Mouse (Mus musculus) c-Kit-positive CD71-negative TER-119-negative erythroid progenitor cells, embryonic 14.5 days (primary cell): Measurements from ENCODE around the gene Etnppl.

Experiments
- DNase-seq: peaks from one replicate; pipeline ENCODE4 v3.0.0-alpha.2; 2013; ENCODE audit warnings: low read depth

Gene Etnppl

DNA sequence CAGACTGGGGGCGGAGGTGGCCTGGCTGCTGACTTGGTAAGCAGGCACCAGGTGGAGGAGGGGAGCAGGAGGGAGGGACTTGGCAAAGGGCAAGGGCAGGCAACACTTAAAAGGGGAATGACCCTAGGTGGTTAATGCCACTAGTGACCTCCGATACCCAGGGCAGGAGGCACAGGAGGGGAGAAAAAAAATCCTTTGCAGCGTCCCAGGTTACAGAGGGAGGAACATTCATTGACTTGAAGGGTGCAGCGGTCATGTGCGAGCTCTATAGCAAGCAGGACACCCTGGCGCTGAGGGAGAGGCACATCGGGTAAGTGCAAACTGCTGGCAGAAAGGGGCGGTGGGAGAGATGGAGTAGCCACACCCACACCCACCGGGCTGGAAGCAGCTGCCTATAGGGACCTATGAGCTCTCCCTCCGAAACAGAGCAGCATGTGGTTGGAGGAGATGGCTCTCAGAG lies at the start of gene Etnppl:
TSS of gene Etnppl (plus strand) at position 10 of the 460 bp plus-strand sequence.
- DNase-seq: no peak

DNA sequence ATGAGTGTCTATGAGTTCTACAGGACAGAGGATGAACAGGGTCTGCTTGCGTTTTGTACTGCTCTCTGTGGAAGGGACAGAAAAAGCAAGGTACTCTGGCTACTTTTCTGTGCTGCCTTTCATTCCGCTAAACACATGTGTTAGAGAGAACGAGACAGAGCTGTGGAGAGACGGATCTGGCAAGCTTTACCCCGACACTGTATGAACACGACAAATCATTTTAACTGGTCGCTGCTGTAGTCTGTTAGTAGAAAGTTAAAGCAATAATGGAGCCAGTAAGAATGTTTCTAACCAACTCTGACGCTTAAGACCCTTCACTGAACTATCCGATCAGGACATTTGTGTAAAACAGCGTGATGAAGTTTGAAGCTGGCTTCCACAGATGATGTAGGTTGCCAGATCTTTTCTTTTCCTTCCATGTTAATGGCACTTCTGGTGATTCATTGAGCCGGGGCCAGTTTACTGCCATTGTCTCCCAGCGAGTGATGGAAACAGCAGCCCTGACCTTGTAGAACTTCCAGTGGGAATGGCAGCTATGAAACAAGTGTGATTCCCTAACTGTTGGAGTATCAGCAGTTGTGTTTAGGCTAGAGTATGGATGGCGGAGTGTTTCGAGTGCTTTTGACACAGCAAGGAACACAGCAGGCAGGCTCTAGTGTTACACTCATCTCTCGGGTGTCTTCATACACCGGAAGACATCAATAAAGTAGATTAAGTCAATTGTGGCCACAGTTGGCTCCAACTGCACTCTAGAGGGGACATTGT lies 48.7 kb upstream of the Etnppl start:
- no peak for DNase-seq

DNA sequence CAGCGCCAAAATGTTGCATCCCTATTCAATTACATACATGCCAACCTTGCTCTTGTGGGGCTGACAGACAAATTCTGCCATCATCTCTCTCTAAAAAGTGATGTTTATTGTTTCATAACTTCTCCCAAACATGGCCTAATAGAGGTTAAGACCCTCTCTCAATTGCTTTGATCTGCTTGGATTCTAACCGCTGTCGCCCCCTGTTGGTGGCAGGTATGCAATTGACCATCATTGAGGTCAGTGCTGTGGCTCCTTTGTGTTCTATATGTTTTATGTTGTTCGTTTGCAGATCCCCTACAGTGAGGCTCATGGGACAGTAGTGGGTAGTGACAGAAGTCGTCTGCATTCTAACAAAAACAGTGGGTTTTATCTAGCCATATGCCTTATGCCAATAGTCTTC lies 44.0 kb upstream of the Etnppl start:
- DNase-seq: no peak

DNA sequence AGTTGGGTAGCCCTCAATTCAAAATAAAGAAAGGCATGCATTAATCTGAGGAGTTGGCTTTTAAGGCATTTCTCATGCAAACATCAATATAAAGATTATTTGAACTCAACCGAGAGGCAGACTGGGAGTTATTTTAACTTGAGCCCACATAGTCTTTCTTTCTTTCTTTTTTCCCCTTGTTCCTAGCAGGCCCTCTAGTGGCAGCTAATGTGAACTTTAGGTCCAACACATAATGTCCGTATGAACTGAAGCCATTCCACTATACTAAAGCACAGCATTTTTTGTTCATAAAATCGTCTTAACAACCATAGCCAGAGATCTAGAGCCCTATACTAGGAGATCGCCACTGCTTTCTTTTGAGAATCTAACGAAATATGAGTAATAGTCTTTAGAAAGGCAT lies 42.6 kb upstream of the Etnppl start:
- DNase-seq: peak; percentile 22

GRCm38 (mm10) chr3:130576683-130577082 lies 40.6 kb upstream of the Etnppl start:
- DNase-seq: peak; percentile 38

- no peak for DNase-seq
Observed at GRCm38 (mm10) chr3:130579501-130579900, 37.7 kb upstream of the Etnppl start.

GRCm38 (mm10) chr3:130581577-130581976 lies 35.7 kb upstream of the Etnppl start:
- DNase-seq: no peak

DNA sequence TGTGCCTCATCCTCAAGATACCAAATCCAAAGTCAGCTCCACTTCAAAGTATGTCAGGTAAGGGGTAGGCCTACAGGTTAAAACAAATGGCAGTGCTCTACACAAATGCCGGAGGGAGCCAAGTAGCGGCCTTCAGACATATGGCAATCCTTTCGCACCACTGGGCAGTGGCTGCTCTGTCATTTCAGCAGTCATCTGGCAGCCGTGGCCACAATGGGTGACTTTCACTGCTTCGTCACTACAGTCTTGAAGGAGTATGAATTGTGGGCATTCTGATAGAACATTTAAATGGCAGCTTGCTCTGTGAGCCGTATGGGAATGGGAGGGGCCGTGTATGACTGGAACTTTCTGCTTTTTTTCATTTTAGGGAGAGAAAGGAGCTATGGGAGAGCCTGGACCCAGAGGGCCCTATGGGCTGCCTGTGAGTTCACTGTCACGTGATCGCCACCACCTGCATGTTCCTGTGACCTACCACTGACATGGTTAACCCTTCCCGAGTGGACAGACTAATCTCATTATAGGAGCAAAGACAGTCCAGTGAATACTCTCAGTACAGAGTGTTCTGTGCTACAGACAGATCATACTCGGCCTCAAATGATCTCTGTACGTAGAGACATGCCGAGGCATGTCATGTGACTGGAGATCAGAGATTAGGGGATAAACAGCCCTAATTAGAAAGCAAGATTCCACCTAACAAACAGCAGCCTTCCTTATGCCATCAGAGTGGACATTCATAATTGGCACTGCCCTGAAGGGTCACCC lies 34.2 kb upstream of the Etnppl start:
- no peak for DNase-seq

DNA sequence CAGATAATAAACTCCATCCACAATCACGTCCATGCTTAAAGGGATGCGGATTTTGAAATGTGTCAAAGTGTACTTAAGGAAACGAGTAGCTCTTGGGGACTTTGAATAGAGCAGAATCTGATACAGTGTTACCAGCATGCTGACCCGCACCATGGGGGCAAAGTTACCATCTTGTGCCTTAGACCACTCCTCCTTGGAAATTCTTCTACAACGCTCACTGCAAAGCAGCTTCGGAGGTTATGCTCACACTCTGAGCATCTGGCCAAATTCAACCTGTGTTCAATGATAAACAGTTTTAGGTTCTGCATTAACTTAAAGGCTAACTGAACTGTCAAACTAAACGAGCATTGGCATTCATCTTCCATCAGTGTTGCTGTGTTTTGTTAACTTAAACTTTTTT lies 33.2 kb upstream of the Etnppl start:
- no peak for DNase-seq

DNA sequence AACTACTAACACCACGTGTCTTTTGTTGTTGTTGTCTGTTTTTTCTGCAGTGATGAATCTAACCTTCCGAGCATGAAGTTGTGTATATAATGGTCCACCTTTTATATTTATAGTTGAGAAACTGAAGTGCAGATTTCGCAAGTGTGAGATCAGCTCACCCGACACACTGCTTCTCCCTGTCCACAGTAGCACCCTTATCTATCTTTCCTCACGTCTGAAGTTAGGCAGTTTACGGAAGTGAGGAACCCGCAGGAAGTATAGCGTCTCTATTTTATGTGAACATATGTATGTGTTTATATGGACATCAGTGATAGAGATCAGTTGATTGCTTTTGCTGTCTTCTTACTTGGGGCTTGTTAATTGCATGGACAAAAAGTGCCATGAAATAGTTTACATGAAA lies 22.2 kb upstream of the Etnppl start:
- no peak for DNase-seq

GRCm38 (mm10) chr3:130601491-130601890 lies 15.8 kb upstream of the Etnppl start:
- no peak for DNase-seq

GRCm38 (mm10) chr3:130607924-130608323 lies 9.3 kb upstream of the Etnppl start:
- DNase-seq: no peak

DNA sequence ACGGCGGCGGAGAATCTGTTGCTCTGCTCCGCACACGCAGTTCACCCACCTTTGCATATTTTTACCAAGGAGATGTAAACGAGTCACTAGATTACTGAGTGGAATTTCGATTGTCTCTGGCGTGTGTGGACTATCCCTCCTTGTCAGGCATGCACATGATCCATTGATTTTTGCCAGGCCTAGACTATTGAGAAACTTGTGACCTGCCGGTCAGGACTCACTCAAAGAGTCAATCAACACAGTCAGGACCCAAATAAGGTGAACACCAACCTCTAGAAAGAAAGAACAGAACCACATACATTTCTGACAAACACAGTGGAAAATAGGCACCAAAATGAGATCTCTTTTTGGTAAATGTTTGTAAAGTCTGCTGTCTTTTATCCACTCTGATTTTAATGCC lies 2.8 kb upstream of the Etnppl start:
- no peak for DNase-seq

GRCm38 (mm10) chr3:130615625-130616024 lies 1.6 kb upstream of the Etnppl start:
- no peak for DNase-seq

DNA sequence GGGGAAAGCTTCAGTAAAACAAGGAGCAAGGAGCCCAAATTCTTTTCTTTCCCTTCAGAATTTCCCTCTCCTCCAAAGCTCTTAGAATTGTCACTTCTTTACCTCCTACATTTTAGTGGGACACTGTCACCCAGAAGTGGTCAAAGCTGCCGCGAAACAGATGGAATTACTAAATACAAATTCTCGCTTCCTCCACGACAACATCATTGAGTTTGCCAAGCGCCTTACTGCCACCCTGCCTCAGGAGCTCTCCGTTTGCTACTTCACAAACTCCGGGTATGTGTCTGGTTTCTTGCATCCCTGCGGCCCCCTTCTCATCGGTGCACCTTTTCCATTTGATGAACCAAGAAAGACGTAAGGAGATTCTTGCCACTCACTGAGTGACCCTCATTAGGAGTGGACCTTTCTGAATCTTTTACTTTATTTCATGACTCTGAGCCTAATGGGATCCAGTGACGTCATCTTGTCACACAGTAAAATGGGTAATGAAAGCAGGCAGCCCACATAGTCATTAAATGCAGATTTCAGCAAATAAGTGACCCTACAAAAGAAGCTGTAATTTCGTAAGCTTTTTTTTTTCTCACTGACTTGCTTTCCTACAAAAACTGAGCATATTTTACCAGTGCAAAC lies 3.4 kb downstream of the Etnppl start:
- DNase-seq: no peak

- DNase-seq: no peak
Observed at GRCm38 (mm10) chr3:130628358-130628757, 11.1 kb downstream of the Etnppl start.

- DNase-seq: no peak
Observed at GRCm38 (mm10) chr3:130633859-130634258, 16.6 kb downstream of the Etnppl start.

GRCm38 (mm10) chr3:130646110-130646810 lies 29.0 kb downstream of the Etnppl start:
- DNase-seq: no peak

DNA sequence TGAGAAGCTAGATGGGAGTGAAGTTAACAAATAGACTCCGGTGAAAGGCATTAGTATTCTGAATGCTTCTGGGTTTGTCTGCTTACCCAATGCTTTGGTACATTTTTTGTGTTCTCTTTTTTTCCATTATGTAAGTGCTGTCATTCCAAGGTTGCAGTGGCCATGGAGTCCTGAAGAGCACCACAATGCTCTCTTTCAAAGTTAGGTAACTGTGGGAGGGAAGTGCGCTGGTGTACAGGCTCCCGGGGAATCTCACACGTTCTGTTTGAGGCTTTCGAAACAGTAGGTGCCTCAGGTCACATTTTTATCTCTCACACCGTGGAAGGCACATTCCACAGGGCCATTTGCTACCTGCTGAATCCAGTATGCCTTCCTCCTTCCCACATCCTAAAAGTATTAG lies 32.3 kb downstream of the Etnppl start:
- DNase-seq: no peak

DNA sequence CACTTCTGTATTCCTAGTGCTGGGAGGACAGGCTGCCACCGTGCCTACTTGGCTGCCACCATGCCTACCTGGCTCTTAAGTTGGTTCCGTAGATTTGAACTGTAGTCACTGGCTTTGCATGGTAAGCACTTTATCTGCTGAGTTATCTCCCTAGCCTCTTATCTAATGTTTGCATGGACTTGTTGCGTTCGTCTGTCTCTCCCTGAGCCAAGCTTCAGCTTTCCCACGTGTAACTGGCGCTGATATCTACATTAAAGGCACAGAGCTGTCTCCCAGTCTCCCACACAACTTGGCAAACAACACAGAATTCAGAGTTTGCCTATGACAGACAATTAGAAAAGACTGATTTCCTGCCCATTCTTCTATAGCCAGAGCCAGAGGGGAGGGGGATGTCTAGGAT lies 43.4 kb downstream of the Etnppl start:
- DNase-seq: no peak

- DNase-seq: no peak
Observed at GRCm38 (mm10) chr3:130662496-130662895, 45.2 kb downstream of the Etnppl start.

GRCm38 (mm10) chr3:130671291-130671690 lies 54.0 kb downstream of the Etnppl start:
- no peak for DNase-seq
